Mouse (Mus musculus): ENCODE measurements around the gene Gm14403. TPM values are rescaled to one million over a fixed set of nuclear protein-coding genes. Genes with fewer than 3 reads are reported as not detected.

Gm14403 gene
- 2.1 to 4.7 TPM (median 3.3 TPM) in 4 replicates for total RNA-seq (2023; ENCODE audit: inconsistent age)

DNA sequence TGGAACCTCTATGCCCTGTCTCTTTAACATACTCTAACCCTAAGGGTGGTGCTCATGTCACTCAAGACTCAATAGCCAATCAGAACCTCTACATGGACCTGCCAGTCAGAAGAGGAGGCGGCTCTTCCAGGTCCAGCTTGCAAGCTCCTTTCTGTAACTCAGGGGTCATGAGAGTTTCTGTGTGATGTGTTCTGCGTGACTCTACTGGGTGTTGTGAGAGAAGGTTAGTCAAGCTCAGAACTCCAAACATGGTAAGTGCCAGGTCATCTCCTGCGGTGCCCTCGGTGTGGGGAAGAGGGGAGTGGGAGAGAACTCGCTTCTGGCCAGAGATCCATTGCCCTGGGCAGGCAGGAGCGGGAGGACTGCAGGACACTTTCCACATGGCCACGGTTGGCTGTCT is at the start of gene Gm14403:
Gene Gm14403, plus strand, starts transcription at position 149 of the 400 bp plus-strand sequence.

DNA sequence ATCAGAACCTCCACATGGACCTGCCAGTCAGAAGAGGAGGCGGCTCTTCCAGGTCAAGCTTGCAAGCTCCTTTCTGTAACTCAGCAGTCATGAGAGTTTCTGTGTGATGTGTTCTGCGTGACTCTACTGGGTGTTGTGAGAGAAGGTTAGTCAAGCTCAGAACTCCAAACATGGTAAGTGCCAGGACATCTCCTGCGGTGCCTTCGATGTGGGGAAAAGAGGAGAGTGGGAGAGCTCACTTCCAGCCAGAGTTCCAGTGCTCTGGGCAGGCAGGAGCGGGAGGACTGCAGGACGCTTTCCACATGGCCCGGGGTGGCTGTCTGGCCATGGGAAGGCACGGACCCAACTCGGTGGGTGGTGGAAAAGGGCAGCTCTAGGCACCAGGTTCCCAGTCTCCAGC is 33.3 kb upstream of the Gm14403 start, which contains the start of gene Zfp970:
Gene Zfp970, plus strand, starts transcription at position 58 of the 400 bp plus-strand sequence.

Other genes starting within 250 kb of the Gm14403 start
- not detected in 4 replicates for gene Gm14409, start 231.2 kb upstream of the Gm14403 start, total RNA-seq (2023; ENCODE audit: inconsistent age)
- gene Gm14412, start 173.9 kb upstream of the Gm14403 start, total RNA-seq (2023; ENCODE audit: inconsistent age), result not detected in 4 replicates
- gene Gm14418, start 99.9 kb upstream of the Gm14403 start, total RNA-seq (2023; ENCODE audit: inconsistent age), result 0.55 to 3.1 TPM (median 2.0 TPM) in 4 replicates
- 1.5 to 2.9 TPM (median 2.3 TPM) in 4 replicates for gene Zfp970, start 33.5 kb upstream of the Gm14403 start, total RNA-seq (2023; ENCODE audit: inconsistent age)
- not detected in 4 replicates for gene Gm14406, start 80.0 kb downstream of the Gm14403 start, total RNA-seq (2023; ENCODE audit: inconsistent age)

Measured in B cell, adult (primary cell).